Mouse (Mus musculus) spleen, adult 2 months (tissue): ENCODE measurements around the gene Raver2.

Experiments used
- CTCF ChIP-seq: fragments of 200-500 bp; IDR thresholded peaks from 2 replicates; pipeline ENCODE4 v1.5.1; 2011; ENCODE audit warnings: mild to moderate bottlenecking, inconsistent platforms; ENCODE audit not compliant: insufficient read depth, insufficient read length, insufficient replicate concordance; ENCODE audit errors: extremely low read depth
- POLR2A ChIP-seq: fragments of 200-500 bp; IDR thresholded peaks from 2 replicates; pipeline ENCODE4 v1.6.1; 2011; ENCODE audit warnings: low read depth, low read length, inconsistent platforms

DNA sequence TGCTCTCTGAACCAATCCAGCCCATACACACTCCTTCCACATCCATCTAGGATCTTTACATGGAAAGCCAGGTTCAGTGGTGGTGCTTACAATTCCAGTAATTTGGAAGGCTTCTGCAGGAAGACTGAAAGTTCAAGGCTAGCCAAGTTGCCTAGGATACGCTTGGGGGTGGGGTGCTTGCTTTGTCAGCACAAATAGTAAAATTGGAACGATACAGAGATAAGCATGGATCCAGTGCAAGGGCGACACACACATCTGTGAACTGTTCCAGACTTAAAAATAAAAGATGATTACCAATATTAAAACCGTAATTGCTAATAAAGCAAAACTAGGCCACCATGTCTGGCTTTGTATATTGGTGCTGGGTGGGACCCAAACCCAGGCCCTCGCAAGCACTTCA lies 117.8 kb downstream of the Raver2 start:
- TF ChIP-seq CTCF, result no peak
- TF ChIP-seq POLR2A, result no peak
